Mouse (Mus musculus) myocyte (in vitro differentiated cells): ENCODE data around the gene Slc38a2.

ENCODE experiments used
- E2F4 ChIP-seq: IDR thresholded peaks from one replicate; pipeline ENCODE4 v1.6.1; 2011; ENCODE audit warnings: mild to moderate bottlenecking, control low read depth, moderate library complexity; ENCODE audit not compliant: insufficient read depth
- MAX ChIP-seq: IDR thresholded peaks from one replicate; pipeline ENCODE4 v1.6.1; 2011; ENCODE audit warnings: low read depth, mild to moderate bottlenecking, control low read depth
- MYOG ChIP-seq, 3 experiments: IDR thresholded peaks; one replicate each; pipeline ENCODE4 v1.6.1; 2011; ENCODE audit warnings: control low read depth in 2 of 3, low read depth in 2 of 3, mild to moderate bottlenecking in 2 of 3; ENCODE audit not compliant: insufficient read length in 2 of 3, control insufficient read depth in 1 of 3, insufficient read depth in 1 of 3
- POLR2A ChIP-seq: IDR thresholded peaks from one replicate; pipeline ENCODE4 v1.6.1; 2011; ENCODE audit warnings: low read depth, mild to moderate bottlenecking, control low read depth, moderate library complexity; ENCODE audit not compliant: insufficient read length
- TCF12 ChIP-seq: IDR thresholded peaks from one replicate; pipeline ENCODE4 v1.6.1; 2011; ENCODE audit warnings: mild to moderate bottlenecking, control low read depth; ENCODE audit not compliant: poor library complexity, insufficient read depth, severe bottlenecking
- USF1 ChIP-seq: IDR thresholded peaks from one replicate; pipeline ENCODE4 v1.6.1; 2011; ENCODE audit warnings: low read depth, mild to moderate bottlenecking, control low read depth, moderate library complexity

GRCm38 (mm10) chr15:96640291-96640985, 59.1 kb downstream of the Slc38a2 start:
- no peak for TF ChIP-seq POLR2A
- TF ChIP-seq USF1, result no peak
- TF ChIP-seq TCF12, result no peak
- TF ChIP-seq MAX, result no peak
- TF ChIP-seq E2F4, result no peak
- TF ChIP-seq MYOG (IDR thresholded peaks at IDR 0.05; ENCODE audit: control insufficient read depth in 1 of 3, insufficient read depth in 1 of 3, insufficient read length in 2 of 3, low read depth in 2 of 3), result no peak
